Mouse (Mus musculus): ENCODE measurements around the gene Dzip3.
A peak's percentile ranks its signal among the peaks of the same experiment; 100 is the strongest.

Dzip3 gene

GRCm38 (mm10) chr16:48993559-48994342 lies at the start of gene Dzip3, which contains the start of gene Cip2a:
Dzip3 (minus strand) TSS chr16:48994165.
Cip2a (plus strand) TSS chr16:48994185.
- DNase-seq (ENCODE audit: inconsistent ontology term) = peak; percentile 96

GRCm38 (mm10) chr16:49040554-49041221 lies 46.7 kb upstream of the Dzip3 start:
- DNase-seq (ENCODE audit: inconsistent ontology term) = no peak

GRCm38 (mm10) chr16:49037771-49038170 lies 43.8 kb upstream of the Dzip3 start:
- no peak for DNase-seq (ENCODE audit: inconsistent ontology term)

GRCm38 (mm10) chr16:49035852-49036251 lies 41.9 kb upstream of the Dzip3 start:
- DNase-seq (ENCODE audit: inconsistent ontology term) = no peak

GRCm38 (mm10) chr16:49016620-49017332 lies 22.8 kb upstream of the Dzip3 start:
- no peak for DNase-seq (ENCODE audit: inconsistent ontology term)

- no peak for DNase-seq (ENCODE audit: inconsistent ontology term)
Measured at GRCm38 (mm10) chr16:49004151-49004550, 10.2 kb upstream of the Dzip3 start.

- no peak for DNase-seq (ENCODE audit: inconsistent ontology term)
Measured at GRCm38 (mm10) chr16:48994343-48994693, 353 bp upstream of the Dzip3 start.

- DNase-seq (ENCODE audit: inconsistent ontology term) = no peak
Measured at GRCm38 (mm10) chr16:48993231-48993558, 770 bp downstream of the Dzip3 start.

GRCm38 (mm10) chr16:48992437-48993230 lies 1.3 kb downstream of the Dzip3 start:
- DNase-seq (ENCODE audit: inconsistent ontology term) = peak; percentile 87

GRCm38 (mm10) chr16:48989700-48990099 lies 4.3 kb downstream of the Dzip3 start:
- DNase-seq (ENCODE audit: inconsistent ontology term) = no peak

GRCm38 (mm10) chr16:48985034-48985627 lies 8.8 kb downstream of the Dzip3 start:
- DNase-seq (ENCODE audit: inconsistent ontology term) = no peak

GRCm38 (mm10) chr16:48979965-48980364 lies 14.0 kb downstream of the Dzip3 start:
- DNase-seq (ENCODE audit: inconsistent ontology term) = no peak

- DNase-seq (ENCODE audit: inconsistent ontology term) = no peak
Measured at GRCm38 (mm10) chr16:48973548-48973947, 20.4 kb downstream of the Dzip3 start.

- peak; percentile 90 for DNase-seq (ENCODE audit: inconsistent ontology term)
Measured at GRCm38 (mm10) chr16:48972996-48973395, 21.0 kb downstream of the Dzip3 start.

- no peak for DNase-seq (ENCODE audit: inconsistent ontology term)
Measured at GRCm38 (mm10) chr16:48941805-48942204, 52.2 kb downstream of the Dzip3 start.

GRCm38 (mm10) chr16:48923724-48924123 lies 70.2 kb downstream of the Dzip3 start:
- no peak for DNase-seq (ENCODE audit: inconsistent ontology term)

GRCm38 (mm10) chr16:48913206-48913605 lies 80.8 kb downstream of the Dzip3 start:
- DNase-seq (ENCODE audit: inconsistent ontology term) = no peak

- no peak for DNase-seq (ENCODE audit: inconsistent ontology term)
Measured at GRCm38 (mm10) chr16:48911184-48911583, 82.8 kb downstream of the Dzip3 start.

GRCm38 (mm10) chr16:48899868-48900267 lies 94.1 kb downstream of the Dzip3 start:
- no peak for DNase-seq (ENCODE audit: inconsistent ontology term)

- no peak for DNase-seq (ENCODE audit: inconsistent ontology term)
Measured at GRCm38 (mm10) chr16:48890733-48891132, 103.2 kb downstream of the Dzip3 start.

All from Muller cell, postnatal 12 days (primary cell).